Mouse (Mus musculus) small intestine, adult 2 months (tissue): ENCODE measurements at regions not wholly inside any gene's neighbourhood (a gene's known extent, or its start where the extent isn't known, plus 50 kb on each side); places are given as distances from the start of the nearest gene placed in this dataset.

ENCODE experiments used
- H3K27ac ChIP-seq: fragments of 200-500 bp; 2 replicates; pipeline ENCODE4 v1.5.1; 2012; ENCODE audit warnings: low read depth, low read length, control low read depth, inconsistent platforms; ENCODE audit not compliant: insufficient read depth
- H3K27me3 ChIP-seq: fragments of 200-500 bp; 2 replicates; pipeline ENCODE4 v1.6.1; 2012; ENCODE audit warnings: mild to moderate bottlenecking, moderate library complexity, low read length, inconsistent platforms; ENCODE audit not compliant: control insufficient read depth, insufficient read depth
- H3K36me3 ChIP-seq: fragments of 200-500 bp; 2 replicates; pipeline ENCODE4 v1.6.1; 2012; ENCODE audit warnings: mild to moderate bottlenecking, low read length, control low read depth, inconsistent platforms; ENCODE audit not compliant: control insufficient read depth, insufficient read depth
- H3K4me1 ChIP-seq: fragments of 200-500 bp; 2 replicates; pipeline ENCODE4 v1.6.1; 2012; ENCODE audit warnings: low read length, inconsistent platforms, mixed read lengths; ENCODE audit not compliant: control insufficient read depth, insufficient read depth, insufficient read length
- H3K4me3 ChIP-seq: fragments of 200-500 bp; 2 replicates; pipeline ENCODE4 v1.5.1; 2012; ENCODE audit warnings: low read depth, mild to moderate bottlenecking, control low read depth, inconsistent platforms, low read length, moderate library complexity
- CTCF ChIP-seq: fragments of 200-500 bp; IDR thresholded peaks from 2 replicates; pipeline ENCODE4 v1.5.1; 2012; ENCODE audit warnings: low read depth, mild to moderate bottlenecking, control low read depth, inconsistent platforms, low read length, moderate library complexity, mixed read lengths; ENCODE audit not compliant: insufficient replicate concordance, insufficient read length; ENCODE audit errors: extremely low read depth
- POLR2A ChIP-seq: fragments of 200-500 bp; IDR thresholded peaks from 2 replicates; pipeline ENCODE4 v1.6.1; 2012; ENCODE audit warnings: low read depth, mild to moderate bottlenecking, control low read depth, inconsistent platforms, low read length, moderate library complexity
- WGBS: fragments of 180-500 bp; shearing (Covaris S2); methylation state at CpG from one replicate; pipeline ENCODE4 v1.1.7; 2018; 5-methylcytosine and 5-hydroxymethylcytosine counted together

- no peak overlapping the region for H3K27ac ChIP-seq
- TF ChIP-seq POLR2A (no peak), CTCF (no peak)
- WGBS: 73% methylated on average over 7 of the region's 7 CpGs
- no peaks in the 10 kb centered on the region for H3K4me1 ChIP-seq
- H3K36me3 ChIP-seq: no peaks in the 10 kb centered on the region
- no peaks in the 10 kb centered on the region for H3K27me3 ChIP-seq
- no peak overlapping the region for H3K4me3 ChIP-seq
Measured at GRCm38 (mm10) chr5:119213692-119214357, 456.6 kb upstream of the Tbx3 start.

- Histone ChIP-seq H3K27me3 (no peaks in the 10 kb centered on the region), H3K4me1 (no peaks in the 10 kb centered on the region), H3K4me3 (no peak overlapping the region), H3K27ac (no peak overlapping the region), H3K36me3 (no peaks in the 10 kb centered on the region)
- TF ChIP-seq CTCF (peak; percentile 48; the same call in 1 of the 2 replicates), POLR2A (no peak)
- WGBS: 92% methylated on average over 9 of the region's 9 CpGs
Measured at GRCm38 (mm10) chr5:119214937-119215336, 455.5 kb upstream of the Tbx3 start.

GRCm38 (mm10) chr5:119215364-119215763 lies 455.1 kb upstream of the Tbx3 start:
- no peak overlapping the region for H3K4me3 ChIP-seq
- H3K27me3 ChIP-seq: no peaks in the 10 kb centered on the region
- WGBS: 90% methylated on average over 10 of the region's 10 CpGs
- no peaks in the 10 kb centered on the region for H3K4me1 ChIP-seq
- TF ChIP-seq POLR2A (no peak), CTCF (no peak)
- H3K36me3 ChIP-seq: no peaks in the 10 kb centered on the region
- H3K27ac ChIP-seq: no peak overlapping the region

GRCm38 (mm10) chr5:119216146-119216545 lies 454.3 kb upstream of the Tbx3 start:
- no peaks in the 10 kb centered on the region for H3K36me3 ChIP-seq
- no peak overlapping the region for H3K27ac ChIP-seq
- no peaks in the 10 kb centered on the region for H3K4me1 ChIP-seq
- H3K27me3 ChIP-seq: no peaks in the 10 kb centered on the region
- no peak overlapping the region for H3K4me3 ChIP-seq
- no peak for TF ChIP-seq CTCF
- TF ChIP-seq POLR2A: no peak
- WGBS: 83% methylated on average over 3 of the region's 3 CpGs

GRCm38 (mm10) chr5:119217077-119217476 lies 453.4 kb upstream of the Tbx3 start:
- no peaks in the 10 kb centered on the region for H3K27me3 ChIP-seq
- WGBS: 87% methylated on average over 9 of the region's 9 CpGs
- no peaks in the 10 kb centered on the region for H3K4me1 ChIP-seq
- no peak overlapping the region for H3K27ac ChIP-seq
- H3K4me3 ChIP-seq: no peak overlapping the region
- TF ChIP-seq POLR2A: no peak
- no peak for TF ChIP-seq CTCF
- H3K36me3 ChIP-seq: no peaks in the 10 kb centered on the region

GRCm38 (mm10) chr5:119228691-119229090 lies 441.8 kb upstream of the Tbx3 start:
- Histone ChIP-seq H3K27me3 (no peaks in the 10 kb centered on the region), H3K4me1 (peaks cover 6% of the 10 kb centered on the region; the same call in 1 of the 2 replicates), H3K27ac (no peak overlapping the region), H3K4me3 (no peak overlapping the region), H3K36me3 (no peaks in the 10 kb centered on the region)
- TF ChIP-seq POLR2A (no peak), CTCF (no peak)
- 67% methylated on average over 5 of the region's 5 CpGs for WGBS

GRCm38 (mm10) chr5:119232941-119233340 lies 437.5 kb upstream of the Tbx3 start:
- TF ChIP-seq POLR2A (no peak), CTCF (no peak)
- 83% methylated on average over 7 of the region's 7 CpGs for WGBS
- H3K27me3 ChIP-seq: no peaks in the 10 kb centered on the region
- no peaks in the 10 kb centered on the region for H3K36me3 ChIP-seq
- H3K4me3 ChIP-seq: no peak overlapping the region
- H3K27ac ChIP-seq: no peak overlapping the region
- H3K4me1 ChIP-seq: peaks cover 6% of the 10 kb centered on the region; the same call in 1 of the 2 replicates

GRCm38 (mm10) chr5:119235884-119236283 lies 434.6 kb upstream of the Tbx3 start:
- H3K36me3 ChIP-seq: no peaks in the 10 kb centered on the region
- TF ChIP-seq CTCF (no peak), POLR2A (no peak)

More at GRCm38 (mm10) chr5:119235884-119236283, 434.6 kb upstream of the Tbx3 start:
- 62% methylated on average over 10 of the region's 10 CpGs for WGBS
- Histone ChIP-seq H3K27ac (no peak overlapping the region), H3K4me3 (no peak overlapping the region), H3K4me1 (no peaks in the 10 kb centered on the region), H3K27me3 (no peaks in the 10 kb centered on the region)
